Comparison of ENCODE assay signal across 8 mouse cellular contexts in genomic region chr11:69037231-69038061, GRCm38 (mm10). TPM values are rescaled to one million over a fixed set of nuclear protein-coding genes. Genes with fewer than 3 reads are reported as not detected.
DNase-seq lines count a peak whose midpoint lies in the region; ATAC-seq and TF ChIP-seq lines count a peak whose summit lies in the region.

No protein-coding gene starts in this region.

- peak overlapping the region; percentile 56 for H3K4me3 ChIP-seq in hindbrain, embryonic 15.5 days

- H3K27me3 ChIP-seq in Patski = no peaks in the 10 kb centered on the region
- no peaks in the 10 kb centered on the region for H3K27me3 ChIP-seq in hindbrain, embryonic 15.5 days

- peaks cover 22% of the 10 kb centered on the region for H3K36me3 ChIP-seq in hindbrain, embryonic 15.5 days

- no peaks in the 10 kb centered on the region for H3K9me3 ChIP-seq in hindbrain, embryonic 15.5 days

- peak overlapping the region; percentile 57 for H3K4me2 ChIP-seq in hindbrain, embryonic 15.5 days

- DNase-seq in Patski (ENCODE audit: low read depth, low spot score) = peak; percentile 63
- DNase-seq in cerebellum, adult 9-10 months = peak; percentile 91
- DNase-seq in frontal cortex, postnatal 14 days (ENCODE audit: low spot score in 2 of 2) = peak; percentile 62 to 88
- DNase-seq in left cerebral cortex, adult 11 months (ENCODE audit: low spot score) = peak; percentile 68
- peak; percentile 95 for DNase-seq in lung, postnatal 36 days
- peak; percentile 86 to 90 for DNase-seq in right cerebral cortex, postnatal 10 days (ENCODE audit: low spot score in 2 of 2)
- DNase-seq in urinary bladder, postnatal 25 days (ENCODE audit: low spot score) = peak; percentile 72

- in situ Hi-C loops in Patski (cut with MboI; ENCODE audit: low pct_unique_long_range_greater_than_20kb) = no loop called here

- CTCF ChIA-PET in Patski (lab: Charles Lee) = interaction anchor here (1.2 to 2.3 kb wide), 6 partner anchors 16 to 33 kb away, joined by 3 to 10 read pairs (median 4); partner anchors contain the start of genes Borcs6 and Tmem107

- ATAC-seq in Patski = no peak
- peak; percentile 21; the same call in 1 of the 2 replicates for ATAC-seq in hindbrain, embryonic 15.5 days (ENCODE audit: low FRiP score, low read depth)

- peak overlapping the region; percentile 64 for H3K9ac ChIP-seq in hindbrain, embryonic 15.5 days

- peak overlapping the region; percentile 84 for H3K27ac ChIP-seq in hindbrain, embryonic 15.5 days (replicated peaks)

- TF ChIP-seq CTCF in Patski (IDR thresholded peaks at IDR 0.05) = no peak

- POLR2A ChIA-PET in Patski (lab: Charles Lee) = interaction anchor here (1.4 kb wide), 1 partner anchor 22 kb away, joined by 4 read pairs; the partner anchor contains the start of gene Borcs6

- WGBS in hindbrain, embryonic 15.5 days = under 1% methylated on average over 34 of the region's 34 CpGs

- peaks cover 31% of the 10 kb centered on the region for H3K4me1 ChIP-seq in hindbrain, embryonic 15.5 days (replicated peaks)

RNA-seq across cellular contexts. Expression of gene Aurkb, which starts 8.0 kb away (rescaled TPM):
- polyA plus RNA-seq in Patski (2021) = 34.1 TPM
- polyA plus RNA-seq in hindbrain, embryonic 15.5 days (2015; fragmentation: Nextera tagmentation; extraction: Ambion mirVana) = 28.6 and 36.1 TPM in 2 replicates

RNA-seq across cellular contexts. Expression of gene Ctc1, which starts 21.7 kb away (rescaled TPM):
- polyA plus RNA-seq in Patski (2021) = 44.1 TPM
- polyA plus RNA-seq in hindbrain, embryonic 15.5 days (2015; fragmentation: Nextera tagmentation; extraction: Ambion mirVana) = 56.4 and 71.2 TPM in 2 replicates

RNA-seq across cellular contexts. Expression of gene Borcs6, which starts 22.1 kb away (rescaled TPM):
- polyA plus RNA-seq in Patski (2021) = 15.9 TPM
- 22.1 and 23.1 TPM in 2 replicates for polyA plus RNA-seq in hindbrain, embryonic 15.5 days (2015; fragmentation: Nextera tagmentation; extraction: Ambion mirVana)

RNA-seq across cellular contexts. Expression of gene Pfas, which starts 29.2 kb away (rescaled TPM):
- 12.9 TPM for polyA plus RNA-seq in Patski (2021)
- polyA plus RNA-seq in hindbrain, embryonic 15.5 days (2015; fragmentation: Nextera tagmentation; extraction: Ambion mirVana) = 17.6 and 19.0 TPM in 2 replicates

RNA-seq across cellular contexts. Expression of gene Tmem107, which starts 33.2 kb away (rescaled TPM):
- 56.9 TPM for polyA plus RNA-seq in Patski (2021)
- 36.6 and 41.7 TPM in 2 replicates for polyA plus RNA-seq in hindbrain, embryonic 15.5 days (2015; fragmentation: Nextera tagmentation; extraction: Ambion mirVana)
